ENCODE assay signal across 13 mouse cellular contexts in the genomic region with DNA sequence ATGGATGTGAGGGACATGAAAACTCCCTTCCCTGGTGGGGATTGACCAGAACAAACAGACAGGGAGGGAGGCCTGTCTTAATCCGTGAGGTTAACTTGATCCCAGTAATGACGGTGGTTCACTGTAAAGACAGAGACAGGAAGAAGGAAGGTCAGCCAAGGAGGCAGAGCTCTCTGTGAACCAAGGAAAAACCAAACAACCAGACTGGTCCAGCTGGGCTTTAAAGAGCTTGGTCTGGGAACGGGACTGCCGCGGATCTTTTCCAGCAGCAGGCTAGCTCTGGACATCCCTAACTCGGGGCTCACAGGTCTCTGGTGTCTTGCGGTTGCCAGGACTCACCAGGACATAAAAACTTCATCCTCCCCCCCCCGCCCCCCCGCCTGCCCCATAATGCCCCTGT. TPM values are rescaled to one million over a fixed set of nuclear protein-coding genes. Genes with fewer than 3 reads are reported as not detected.
DNase-seq lines count a peak whose midpoint lies in the region; ATAC-seq lines count a peak whose summit lies in the region.
"Had no signal": no experiment of that assay in that cellular context is flagged by ENCODE, and none has a peak within 500 bp of the region (broad histone marks: within the 10 kb centered on the region; RNA-seq: fewer than 3 reads in every experiment).

No protein-coding gene starts in this region.

- no peak for ATAC-seq in midbrain, embryonic 13.5 days
- ATAC-seq in stomach, embryonic 16.5 days (ENCODE audit: insufficient read depth, low FRiP score): peak; percentile 63
- ATAC-seq in forebrain, embryonic 16.5 days: no peak
- ATAC-seq: liver, postnatal 0 days; midbrain, embryonic 15.5 days had no signal

- H3K27ac ChIP-seq in midbrain, embryonic 10.5 days (replicated peaks): 0 out of 2 replicates have a peak overlapping the region, but pooled peaks have one; percentile 23
- no peak overlapping the region for H3K27ac ChIP-seq in midbrain, embryonic 13.5 days
- H3K27ac ChIP-seq in stomach, embryonic 16.5 days (ENCODE audit: low read length): peak overlapping the region; percentile 72
- no peak overlapping the region for H3K27ac ChIP-seq in forebrain, embryonic 16.5 days (ENCODE audit: low read length)
- H3K27ac ChIP-seq: hindbrain, embryonic 15.5 days; midbrain, embryonic 15.5 days had no signal

- intact Hi-C loops in heart, postnatal 25 days (cut with DNase I): no loop called here
- intact Hi-C loops in heart, postnatal 36 days (cut with DNase I): no loop called here

- no peak overlapping the region for H3K4me3 ChIP-seq in midbrain, embryonic 10.5 days
- H3K4me3 ChIP-seq in midbrain, embryonic 13.5 days (replicated peaks): no peak overlapping the region
- H3K4me3 ChIP-seq in stomach, embryonic 16.5 days (replicated peaks; ENCODE audit: low read length): no peak overlapping the region
- no peak overlapping the region for H3K4me3 ChIP-seq in forebrain, embryonic 16.5 days (replicated peaks; ENCODE audit: low read length)
- H3K4me3 ChIP-seq: hindbrain, embryonic 15.5 days; midbrain, embryonic 15.5 days had no signal

- no peaks in the 10 kb centered on the region for H3K36me3 ChIP-seq in midbrain, embryonic 10.5 days
- H3K36me3 ChIP-seq in midbrain, embryonic 13.5 days: no peaks in the 10 kb centered on the region
- H3K36me3 ChIP-seq in stomach, embryonic 16.5 days (ENCODE audit: control insufficient read depth, insufficient read depth, low read length): no peaks in the 10 kb centered on the region
- H3K36me3 ChIP-seq in forebrain, embryonic 16.5 days (ENCODE audit: control insufficient read depth, insufficient read depth): no peaks in the 10 kb centered on the region
- H3K36me3 ChIP-seq: hindbrain, embryonic 15.5 days; midbrain, embryonic 15.5 days had no signal

- peaks cover 8% of the 10 kb centered on the region for H3K4me1 ChIP-seq in midbrain, embryonic 10.5 days
- no peaks in the 10 kb centered on the region for H3K4me1 ChIP-seq in midbrain, embryonic 13.5 days (replicated peaks)
- H3K4me1 ChIP-seq in stomach, embryonic 16.5 days (ENCODE audit: control insufficient read depth, insufficient read depth, low read length): peaks cover 20% of the 10 kb centered on the region
- H3K4me1 ChIP-seq in forebrain, embryonic 16.5 days (replicated peaks; ENCODE audit: control insufficient read depth, insufficient read depth, low read length): no peaks in the 10 kb centered on the region
- H3K4me1 ChIP-seq: hindbrain, embryonic 15.5 days; midbrain, embryonic 15.5 days had no signal

- H3K9ac ChIP-seq in midbrain, embryonic 13.5 days (replicated peaks): no peak overlapping the region
- no peak overlapping the region; the same call in 1 of the 2 replicates for H3K9ac ChIP-seq in stomach, embryonic 16.5 days (ENCODE audit: low read length)
- no peak overlapping the region for H3K9ac ChIP-seq in forebrain, embryonic 16.5 days (replicated peaks; ENCODE audit: low read depth, low read length)
- H3K9ac ChIP-seq: hindbrain, embryonic 15.5 days; liver, postnatal 0 days; midbrain, embryonic 15.5 days had no signal

- DNase-seq in heart, adult 18-20 months: peak; percentile 47 to 61
- no peak for DNase-seq in heart, postnatal 25 days (ENCODE audit: low spot score)
- no peak for DNase-seq in midbrain, embryonic 10.5 days (ENCODE audit: low spot score)
- DNase-seq in heart, postnatal 36 days: peak; percentile 31 to 48
- no peak for DNase-seq in ovary, adult 18-20 months (ENCODE audit: low spot score)
- DNase-seq: B cell, adult 2 months; cerebellum, adult 11 months; liver, postnatal 0 days had no signal

- 56% methylated on average over 9 of the region's 9 CpGs for WGBS in midbrain, embryonic 10.5 days
- 47% methylated on average over 9 of the region's 9 CpGs for WGBS in midbrain, embryonic 13.5 days
- WGBS in stomach, embryonic 16.5 days: 31% methylated on average over 9 of the region's 9 CpGs
- 66% methylated on average over 8 of the region's 9 CpGs for WGBS in forebrain, embryonic 16.5 days

- H3K4me2 ChIP-seq in midbrain, embryonic 13.5 days (replicated peaks): no peak overlapping the region
- peak overlapping the region; percentile 34 for H3K4me2 ChIP-seq in stomach, embryonic 16.5 days (ENCODE audit: low read depth, low read length)
- H3K4me2 ChIP-seq in forebrain, embryonic 16.5 days (ENCODE audit: low read length): no peak overlapping the region
- H3K4me2 ChIP-seq: hindbrain, embryonic 15.5 days; midbrain, embryonic 15.5 days had no signal

- no peaks in the 10 kb centered on the region for H3K27me3 ChIP-seq in midbrain, embryonic 10.5 days (ENCODE audit: low read depth, poor library complexity, severe bottlenecking)
- no peaks in the 10 kb centered on the region for H3K27me3 ChIP-seq in midbrain, embryonic 13.5 days
- no peaks in the 10 kb centered on the region for H3K27me3 ChIP-seq in stomach, embryonic 16.5 days (ENCODE audit: control insufficient read depth, insufficient read depth, low read length)
- H3K27me3 ChIP-seq in forebrain, embryonic 16.5 days (replicated peaks; ENCODE audit: control insufficient read depth, insufficient read depth, low read length): no peaks in the 10 kb centered on the region
- H3K27me3 ChIP-seq: hindbrain, embryonic 15.5 days; midbrain, embryonic 15.5 days had no signal

- H3K9me3 ChIP-seq in midbrain, embryonic 10.5 days (replicated peaks): no peaks in the 10 kb centered on the region
- H3K9me3 ChIP-seq in midbrain, embryonic 13.5 days: no peaks in the 10 kb centered on the region
- no peaks in the 10 kb centered on the region for H3K9me3 ChIP-seq in stomach, embryonic 16.5 days (replicated peaks; ENCODE audit: control insufficient read depth, low read length)
- no peaks in the 10 kb centered on the region for H3K9me3 ChIP-seq in forebrain, embryonic 16.5 days (ENCODE audit: control insufficient read depth, low read length)
- H3K9me3 ChIP-seq: hindbrain, embryonic 15.5 days; midbrain, embryonic 15.5 days had no signal

RNA-seq across cellular contexts. Expression of gene Xpnpep1, which starts 26.5 kb away (rescaled TPM):
- 10 to 100 TPM; 65.2 to 73.3 TPM for total RNA-seq in heart, adult 18-20 months (2021)
- total RNA-seq in heart, postnatal 25 days (2021): 10 to 100 TPM; 80.0 to 90.6 TPM
- 147 and 150 TPM in 2 replicates for polyA plus RNA-seq in midbrain, embryonic 10.5 days (2016; fragmentation: Nextera tagmentation; extraction: Ambion mirVana)
- 121 and 129 TPM in 2 replicates for polyA plus RNA-seq in midbrain, embryonic 13.5 days (2015; fragmentation: Nextera tagmentation; extraction: Ambion mirVana)
- 10 to 100 TPM; 79.1 to 85.7 TPM for total RNA-seq in heart, postnatal 36 days (2021)
- polyA plus RNA-seq in stomach, embryonic 16.5 days (2015; fragmentation: Nextera tagmentation; extraction: Ambion mirVana): 157 and 160 TPM in 2 replicates
- 132 and 140 TPM in 2 replicates for polyA plus RNA-seq in forebrain, embryonic 16.5 days (2015; fragmentation: Nextera tagmentation; extraction: Ambion mirVana)

Comparison
In these comparisons a context has a peak if more than half of its experiments do, and no peak if none do; other contexts are left out.
1. DNase-seq: peak in heart, adult 18-20 months (2 of 2) and heart, postnatal 36 days (2 of 2); none in heart, postnatal 25 days (single experiment), midbrain, embryonic 10.5 days (single experiment) and ovary, adult 18-20 months (single experiment).
2. H3K27ac ChIP-seq: peak in midbrain, embryonic 10.5 days (single experiment) and stomach, embryonic 16.5 days (single experiment); none in midbrain, embryonic 13.5 days (single experiment) and forebrain, embryonic 16.5 days (single experiment).